Mouse (Mus musculus): ENCODE data around the gene Tecpr2. TPM values are rescaled to one million over a fixed set of nuclear protein-coding genes. Genes with fewer than 3 reads are reported as not detected.

Tecpr2 gene
- polyA plus RNA-seq, 1 experiment from 2014 or later: 3.7 TPM

DNA sequence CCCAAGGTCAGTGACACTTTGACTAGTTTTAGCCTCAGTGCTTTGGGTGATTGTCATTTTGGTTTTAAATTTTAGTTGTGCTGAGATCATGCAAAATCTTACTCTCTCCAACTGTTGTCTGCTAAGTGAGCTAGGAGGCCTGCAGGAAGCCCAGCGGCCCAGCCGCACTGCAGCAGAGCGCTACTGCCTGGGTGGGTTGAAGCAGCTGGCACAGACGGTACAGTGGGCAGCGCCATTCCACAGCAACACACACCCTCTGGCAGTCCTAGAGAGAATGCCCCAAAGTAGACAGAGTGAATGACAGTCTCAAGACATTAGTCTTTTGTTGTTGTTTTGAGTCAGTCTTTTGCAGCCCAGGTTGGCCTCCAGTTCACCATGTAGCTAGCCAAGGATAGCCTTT lies 81.3 kb downstream of the Tecpr2 start:
- H3K9me3 ChIP-seq (ENCODE audit: control insufficient read depth, low read length): no peaks in the 10 kb centered on the region
- no peak overlapping the region for H3K9ac ChIP-seq (ENCODE audit: low read length)
- H3K4me3 ChIP-seq (ENCODE audit: low read length): no peak overlapping the region
- peaks cover 12% of the 10 kb centered on the region for H3K36me3 ChIP-seq (ENCODE audit: control insufficient read depth, insufficient read depth, low read length)
- 93% methylated on average over 5 of the region's 5 CpGs for WGBS
- H3K27ac ChIP-seq (ENCODE audit: low read length): no peak overlapping the region
- no peaks in the 10 kb centered on the region for H3K27me3 ChIP-seq (ENCODE audit: control insufficient read depth, insufficient read depth, low read depth, low read length)
- H3K4me2 ChIP-seq (ENCODE audit: low read depth, low read length): no peak overlapping the region
- ATAC-seq (ENCODE audit: low read depth): no peak
- H3K4me1 ChIP-seq (replicated peaks; ENCODE audit: control insufficient read depth, insufficient read depth, low read length): no peaks in the 10 kb centered on the region

DNA sequence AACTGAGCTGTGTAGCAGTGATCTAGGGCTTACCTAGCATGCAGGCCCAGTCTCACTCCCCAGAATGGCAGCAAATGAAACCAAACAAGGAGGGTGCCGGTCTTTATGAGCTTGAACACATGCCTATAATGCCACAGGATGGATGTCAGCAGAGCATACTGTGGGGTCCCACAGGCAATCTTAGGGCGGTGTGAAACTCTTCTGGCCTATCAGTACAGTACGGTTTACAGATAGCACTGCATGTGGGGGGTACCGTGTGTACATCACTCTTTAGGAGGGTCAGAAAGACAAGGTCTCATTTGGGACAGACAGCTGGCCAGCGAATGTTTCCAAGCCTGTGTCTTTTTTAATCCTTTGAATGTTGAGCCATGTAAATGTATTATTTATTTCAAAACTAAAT lies 82.9 kb downstream of the Tecpr2 start:
- no peak overlapping the region for H3K9ac ChIP-seq (ENCODE audit: low read length)
- no peaks in the 10 kb centered on the region for H3K27me3 ChIP-seq (ENCODE audit: control insufficient read depth, insufficient read depth, low read depth, low read length)
- H3K36me3 ChIP-seq (ENCODE audit: control insufficient read depth, insufficient read depth, low read length): peaks cover 19% of the 10 kb centered on the region
- H3K27ac ChIP-seq (ENCODE audit: low read length): no peak overlapping the region
- WGBS: 90% methylated on average over 5 of the region's 5 CpGs
- H3K9me3 ChIP-seq (ENCODE audit: control insufficient read depth, low read length): no peaks in the 10 kb centered on the region
- H3K4me2 ChIP-seq (ENCODE audit: low read depth, low read length): no peak overlapping the region
- H3K4me3 ChIP-seq (ENCODE audit: low read length): no peak overlapping the region
- no peak for ATAC-seq (ENCODE audit: low read depth)
- H3K4me1 ChIP-seq (replicated peaks; ENCODE audit: control insufficient read depth, insufficient read depth, low read length): no peaks in the 10 kb centered on the region

DNA sequence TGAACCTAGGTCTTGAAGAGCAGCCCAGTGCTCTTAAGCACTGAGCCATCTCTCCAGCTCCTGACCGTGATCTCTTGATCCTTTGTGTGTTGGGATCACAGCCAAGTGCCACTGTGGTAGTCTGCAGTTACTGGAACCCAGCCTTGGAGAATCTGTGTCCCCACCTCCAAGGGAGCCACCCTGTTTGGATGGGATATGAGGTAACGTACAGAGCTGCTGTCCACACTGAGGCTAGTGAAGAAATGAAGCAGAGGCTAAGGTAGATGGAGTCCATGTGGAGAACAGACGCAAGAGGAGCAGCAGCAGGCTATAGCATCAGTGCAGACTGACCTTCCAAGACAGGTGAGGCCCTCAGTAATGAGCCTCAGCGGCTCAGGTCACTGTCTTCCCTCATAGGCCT lies 84.8 kb downstream of the Tecpr2 start:
- H3K27ac ChIP-seq (ENCODE audit: low read length): no peak overlapping the region
- no peak for ATAC-seq (ENCODE audit: low read depth)
- peaks cover 11% of the 10 kb centered on the region; the same call in 1 of the 2 replicates for H3K4me1 ChIP-seq (replicated peaks; ENCODE audit: control insufficient read depth, insufficient read depth, low read length)
- H3K9me3 ChIP-seq (ENCODE audit: control insufficient read depth, low read length): no peaks in the 10 kb centered on the region
- no peaks in the 10 kb centered on the region for H3K27me3 ChIP-seq (ENCODE audit: control insufficient read depth, insufficient read depth, low read depth, low read length)
- H3K4me3 ChIP-seq (ENCODE audit: low read length): no peak overlapping the region
- peaks cover 21% of the 10 kb centered on the region for H3K36me3 ChIP-seq (ENCODE audit: control insufficient read depth, insufficient read depth, low read length)
- H3K4me2 ChIP-seq (ENCODE audit: low read depth, low read length): no peak overlapping the region
- H3K9ac ChIP-seq (ENCODE audit: low read length): no peak overlapping the region
- WGBS: 87% methylated on average over 4 of the region's 4 CpGs

DNA sequence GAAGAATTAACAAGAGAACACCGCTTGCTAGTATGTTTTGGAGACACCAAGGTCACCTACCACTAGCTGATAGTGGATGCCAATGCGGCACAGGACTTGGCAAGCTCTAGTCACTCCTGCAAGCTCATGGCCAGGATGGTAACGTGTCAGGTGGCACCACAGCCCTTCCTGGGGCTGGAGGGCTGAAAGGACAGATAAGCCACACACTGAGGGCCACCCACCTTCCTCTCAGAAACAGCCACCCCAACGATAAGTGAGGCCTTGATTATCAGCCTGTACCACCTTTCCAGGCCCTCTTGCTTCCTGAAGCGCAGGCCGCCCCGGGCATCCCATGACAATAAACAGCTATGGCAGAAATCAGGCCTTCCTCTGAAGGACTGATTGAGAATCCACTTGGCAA lies 85.2 kb downstream of the Tecpr2 start:
- no peak overlapping the region for H3K4me2 ChIP-seq (ENCODE audit: low read depth, low read length)
- H3K9ac ChIP-seq (ENCODE audit: low read length): no peak overlapping the region
- no peaks in the 10 kb centered on the region for H3K9me3 ChIP-seq (ENCODE audit: control insufficient read depth, low read length)
- peaks cover 12% of the 10 kb centered on the region; the same call in 1 of the 2 replicates for H3K4me1 ChIP-seq (replicated peaks; ENCODE audit: control insufficient read depth, insufficient read depth, low read length)
- ATAC-seq (ENCODE audit: low read depth): no peak
- H3K36me3 ChIP-seq (ENCODE audit: control insufficient read depth, insufficient read depth, low read length): peaks cover 17% of the 10 kb centered on the region
- no peak overlapping the region for H3K4me3 ChIP-seq (ENCODE audit: low read length)
- no peak overlapping the region for H3K27ac ChIP-seq (ENCODE audit: low read length)
- 86% methylated on average over 7 of the region's 7 CpGs for WGBS
- H3K27me3 ChIP-seq (ENCODE audit: control insufficient read depth, insufficient read depth, low read depth, low read length): no peaks in the 10 kb centered on the region

DNA sequence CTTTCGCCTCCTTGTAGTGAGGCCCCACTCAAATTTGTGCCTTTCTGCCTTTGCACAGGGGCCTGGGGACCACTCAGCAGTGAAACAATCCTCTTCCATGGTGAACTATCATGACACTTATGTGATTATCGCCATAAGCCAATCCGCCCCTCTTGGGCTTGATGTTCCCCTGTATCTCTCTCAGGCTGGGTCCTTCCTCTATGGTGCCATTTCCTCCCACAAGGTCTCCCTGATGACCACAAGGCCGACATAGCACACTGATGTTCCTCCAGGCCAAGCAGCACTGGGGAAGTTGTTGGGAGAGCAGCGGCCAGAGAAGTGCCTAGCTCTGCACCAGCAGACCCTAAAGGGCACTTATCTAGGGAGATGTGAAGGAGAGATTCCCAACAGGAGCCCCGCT lies 85.7 kb downstream of the Tecpr2 start:
- H3K9me3 ChIP-seq (ENCODE audit: control insufficient read depth, low read length): no peaks in the 10 kb centered on the region
- no peak for ATAC-seq (ENCODE audit: low read depth)

DNA sequence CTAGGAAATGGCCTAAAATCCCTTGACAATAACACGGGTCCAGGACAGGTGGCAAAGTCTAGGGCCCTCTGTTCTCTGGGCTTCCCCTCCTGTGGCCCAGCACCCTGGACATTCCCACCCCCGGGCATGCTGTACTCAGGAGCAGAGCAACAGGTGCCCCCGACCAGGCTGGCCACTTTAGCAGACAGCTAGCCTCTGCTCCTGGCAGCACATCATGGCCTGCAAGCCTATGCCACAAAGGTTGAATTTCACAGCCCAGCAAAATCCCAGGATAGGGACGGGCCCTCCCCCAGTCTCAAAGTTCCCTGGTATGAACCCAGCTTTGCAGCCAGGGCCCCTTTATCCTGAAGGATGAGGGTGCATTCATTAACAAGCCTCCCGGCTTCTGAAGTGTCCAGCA lies 86.3 kb downstream of the Tecpr2 start:
- H3K4me1 ChIP-seq (replicated peaks; ENCODE audit: control insufficient read depth, insufficient read depth, low read length): peaks cover 14% of the 10 kb centered on the region; the same call in 1 of the 2 replicates
- no peak overlapping the region for H3K27ac ChIP-seq (ENCODE audit: low read length)
- H3K4me3 ChIP-seq (ENCODE audit: low read length): no peak overlapping the region
- no peak for ATAC-seq (ENCODE audit: low read depth)
- WGBS: 80% methylated on average over 5 of the region's 5 CpGs
- H3K9me3 ChIP-seq (ENCODE audit: control insufficient read depth, low read length): no peaks in the 10 kb centered on the region
- no peaks in the 10 kb centered on the region for H3K27me3 ChIP-seq (ENCODE audit: control insufficient read depth, insufficient read depth, low read depth, low read length)
- H3K36me3 ChIP-seq (ENCODE audit: control insufficient read depth, insufficient read depth, low read length): peaks cover 15% of the 10 kb centered on the region
- H3K4me2 ChIP-seq (ENCODE audit: low read depth, low read length): no peak overlapping the region
- no peak overlapping the region for H3K9ac ChIP-seq (ENCODE audit: low read length)

More for the DNA sequence above, 85.7 kb downstream of the Tecpr2 start:
- Histone ChIP-seq H3K4me3 (ENCODE audit: low read length) (no peak overlapping the region), H3K4me2 (ENCODE audit: low read depth, low read length) (no peak overlapping the region), H3K27me3 (ENCODE audit: control insufficient read depth, insufficient read depth, low read depth, low read length) (no peaks in the 10 kb centered on the region), H3K4me1 (replicated peaks; ENCODE audit: control insufficient read depth, insufficient read depth, low read length) (peaks cover 14% of the 10 kb centered on the region; the same call in 1 of the 2 replicates), H3K36me3 (ENCODE audit: control insufficient read depth, insufficient read depth, low read length) (peaks cover 15% of the 10 kb centered on the region), H3K9ac (ENCODE audit: low read length) (no peak overlapping the region), H3K27ac (ENCODE audit: low read length) (no peak overlapping the region)
- WGBS: 91% methylated on average over 6 of the region's 6 CpGs

DNA sequence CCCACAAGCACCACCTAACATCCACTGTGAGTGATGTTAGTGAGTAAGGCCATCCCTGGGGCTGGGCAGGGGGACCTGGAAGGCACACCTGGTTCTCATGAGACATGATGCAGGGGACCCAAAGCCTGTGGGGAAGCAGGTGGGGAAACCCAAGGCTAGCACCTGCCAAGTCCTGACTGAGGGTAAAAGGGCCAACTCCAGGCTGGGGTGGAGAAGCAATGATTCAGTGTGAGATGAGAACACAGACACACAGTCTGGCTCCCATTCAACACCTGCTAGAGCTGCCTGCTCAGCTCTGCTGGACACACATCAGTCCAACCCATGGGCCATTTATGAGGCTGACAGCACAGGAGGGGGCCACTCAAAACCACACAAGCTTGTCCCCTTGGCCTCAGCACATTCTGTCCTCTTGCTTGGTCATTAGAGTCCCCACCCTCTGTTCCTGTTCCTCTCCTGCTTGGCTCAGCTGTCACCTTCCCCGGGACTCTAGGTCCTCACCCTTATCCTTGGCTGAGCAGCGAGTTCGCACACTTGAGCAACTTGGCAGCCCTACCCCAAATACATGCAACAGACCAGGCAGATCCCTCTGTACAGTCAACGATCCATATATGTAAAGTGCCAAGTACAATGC lies 86.9 kb downstream of the Tecpr2 start:
- H3K9me3 ChIP-seq (ENCODE audit: control insufficient read depth, low read length): no peaks in the 10 kb centered on the region
- WGBS: 83% methylated on average over 4 of the region's 4 CpGs
- H3K9ac ChIP-seq (ENCODE audit: low read length): no peak overlapping the region
- peaks cover 15% of the 10 kb centered on the region for H3K36me3 ChIP-seq (ENCODE audit: control insufficient read depth, insufficient read depth, low read length)
- H3K4me2 ChIP-seq (ENCODE audit: low read depth, low read length): no peak overlapping the region
- no peaks in the 10 kb centered on the region for H3K27me3 ChIP-seq (ENCODE audit: control insufficient read depth, insufficient read depth, low read depth, low read length)
- H3K27ac ChIP-seq (ENCODE audit: low read length): no peak overlapping the region
- no peak overlapping the region for H3K4me3 ChIP-seq (ENCODE audit: low read length)
- H3K4me1 ChIP-seq (replicated peaks; ENCODE audit: control insufficient read depth, insufficient read depth, low read length): peaks cover 14% of the 10 kb centered on the region; the same call in 1 of the 2 replicates
- ATAC-seq (ENCODE audit: low read depth): no peak

DNA sequence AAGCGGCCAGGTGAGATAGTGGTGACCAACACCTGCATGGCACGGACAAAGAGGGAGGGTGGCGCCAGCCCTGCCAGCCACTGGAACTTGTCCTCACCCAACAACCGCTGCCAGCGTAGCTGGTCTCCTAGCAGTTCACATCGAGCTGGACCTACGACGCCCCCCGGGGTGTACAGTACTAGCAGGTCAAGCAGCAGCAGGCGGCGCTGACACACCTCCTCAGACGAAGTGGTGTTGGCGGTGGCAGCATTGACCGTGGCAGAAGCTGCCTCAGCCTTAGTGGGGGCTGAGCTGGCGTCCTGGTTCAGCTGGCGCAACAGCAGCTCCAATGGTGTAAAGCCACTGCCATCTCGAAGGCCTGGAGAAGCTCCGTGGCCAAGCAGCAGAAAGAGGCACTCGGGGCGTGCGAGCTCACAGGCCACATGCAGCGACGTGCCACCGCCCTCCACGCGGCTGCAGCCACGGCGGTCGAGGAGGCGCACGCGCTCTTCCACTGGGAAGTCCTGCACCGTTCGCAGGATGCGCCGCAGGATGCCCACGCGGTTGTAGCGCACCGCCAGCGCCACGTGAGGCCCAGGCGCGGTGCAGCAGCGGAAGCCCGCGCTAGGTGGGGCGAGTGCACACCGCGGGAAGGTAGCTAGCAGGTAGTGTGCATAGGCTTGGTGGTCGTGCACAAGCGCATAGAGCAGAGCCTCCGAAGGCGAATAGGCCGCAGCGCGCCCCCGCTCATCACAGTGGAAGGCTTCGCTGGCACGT lies 87.7 kb downstream of the Tecpr2 start:
- H3K36me3 ChIP-seq (ENCODE audit: control insufficient read depth, insufficient read depth, low read length): peaks cover 15% of the 10 kb centered on the region
- H3K9ac ChIP-seq (ENCODE audit: low read length): no peak overlapping the region
- H3K4me1 ChIP-seq (replicated peaks; ENCODE audit: control insufficient read depth, insufficient read depth, low read length): peaks cover 14% of the 10 kb centered on the region; the same call in 1 of the 2 replicates
- WGBS: 87% methylated on average over 60 of the region's 60 CpGs
- no peak overlapping the region for H3K4me2 ChIP-seq (ENCODE audit: low read depth, low read length)
- no peaks in the 10 kb centered on the region for H3K9me3 ChIP-seq (ENCODE audit: control insufficient read depth, low read length)
- H3K4me3 ChIP-seq (ENCODE audit: low read length): no peak overlapping the region
- no peak overlapping the region for H3K27ac ChIP-seq (ENCODE audit: low read length)
- no peaks in the 10 kb centered on the region for H3K27me3 ChIP-seq (ENCODE audit: control insufficient read depth, insufficient read depth, low read depth, low read length)
- ATAC-seq (ENCODE audit: low read depth): no peak

DNA sequence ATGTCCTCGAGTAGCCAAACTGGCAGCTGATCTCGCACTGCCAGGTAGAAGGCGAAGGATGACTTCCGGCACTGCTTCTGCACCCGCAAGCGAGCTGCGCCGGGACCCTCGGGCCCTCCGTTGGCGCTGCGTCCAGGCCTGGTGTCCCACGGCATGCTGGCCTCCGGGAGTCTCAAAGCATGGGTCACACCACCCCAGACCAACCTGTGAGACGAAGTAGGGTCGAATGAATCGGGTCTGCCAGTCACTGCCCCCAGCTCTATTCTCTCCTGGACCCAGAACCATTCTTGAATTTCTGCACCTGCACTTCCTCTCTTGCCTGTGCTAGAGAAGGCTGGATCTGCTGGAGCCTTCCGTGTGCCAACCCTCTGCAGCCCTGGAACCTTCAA lies 88.3 kb downstream of the Tecpr2 start:
- Histone ChIP-seq H3K36me3 (ENCODE audit: control insufficient read depth, insufficient read depth, low read length) (peaks cover 15% of the 10 kb centered on the region), H3K9ac (ENCODE audit: low read length) (no peak overlapping the region), H3K27me3 (ENCODE audit: control insufficient read depth, insufficient read depth, low read depth, low read length) (no peaks in the 10 kb centered on the region), H3K9me3 (ENCODE audit: control insufficient read depth, low read length) (no peaks in the 10 kb centered on the region), H3K4me2 (ENCODE audit: low read depth, low read length) (no peak overlapping the region), H3K4me3 (ENCODE audit: low read length) (no peak overlapping the region), H3K4me1 (replicated peaks; ENCODE audit: control insufficient read depth, insufficient read depth, low read length) (peaks cover 14% of the 10 kb centered on the region; the same call in 1 of the 2 replicates), H3K27ac (ENCODE audit: low read length) (no peak overlapping the region)
- ATAC-seq (ENCODE audit: low read depth): no peak
- WGBS: 93% methylated on average over 18 of the region's 18 CpGs
